Mouse (Mus musculus): ENCODE measurements at regions not wholly inside any gene's neighbourhood (a gene's known extent, or its start where the extent isn't known, plus 50 kb on each side); places are given as distances from the start of the nearest gene placed in this dataset.

DNA sequence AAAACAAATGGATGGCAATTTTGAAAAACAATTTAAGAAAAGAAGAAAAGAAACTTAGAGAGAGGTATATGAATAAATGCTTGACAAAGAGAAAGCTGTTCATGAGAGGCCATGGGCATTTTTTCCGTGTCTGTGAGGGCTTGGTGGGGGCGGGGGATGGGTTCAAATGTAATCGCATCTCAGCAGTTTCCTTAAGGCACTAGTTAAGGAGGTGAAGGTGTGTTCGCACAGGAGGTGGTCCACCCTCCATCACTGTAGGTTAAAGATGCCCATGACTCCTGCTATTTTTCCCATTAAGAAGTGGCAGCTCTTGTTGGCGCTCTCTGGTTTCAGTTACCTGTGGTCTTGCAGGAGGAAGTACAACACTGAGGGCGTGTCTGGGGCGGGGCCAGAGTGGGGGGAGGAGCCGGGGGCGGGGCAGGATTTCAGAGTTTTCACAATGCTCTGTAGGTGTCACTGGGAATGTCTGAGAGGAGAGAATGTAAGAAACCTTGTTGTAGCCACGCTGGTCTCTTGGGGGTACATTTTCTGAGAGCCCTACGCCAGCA is 126.0 kb downstream of the Gm10131 start:
- TF ChIP-seq CTCF (IDR thresholded peaks at IDR 0.05), result no peak
- TF ChIP-seq EP300 (IDR thresholded peaks at IDR 0.05), result no peak
